Mouse (Mus musculus): ENCODE results near the gene 1700057G04Rik. TPM values are rescaled to one million over a fixed set of nuclear protein-coding genes. Genes with fewer than 3 reads are reported as not detected.
A peak's percentile ranks its signal among the peaks of the same experiment; 100 is the strongest.

Gene 1700057G04Rik
- polyA plus RNA-seq (2015; fragmentation: Nextera tagmentation; extraction: Ambion mirVana) = not detected in 2 replicates

DNA sequence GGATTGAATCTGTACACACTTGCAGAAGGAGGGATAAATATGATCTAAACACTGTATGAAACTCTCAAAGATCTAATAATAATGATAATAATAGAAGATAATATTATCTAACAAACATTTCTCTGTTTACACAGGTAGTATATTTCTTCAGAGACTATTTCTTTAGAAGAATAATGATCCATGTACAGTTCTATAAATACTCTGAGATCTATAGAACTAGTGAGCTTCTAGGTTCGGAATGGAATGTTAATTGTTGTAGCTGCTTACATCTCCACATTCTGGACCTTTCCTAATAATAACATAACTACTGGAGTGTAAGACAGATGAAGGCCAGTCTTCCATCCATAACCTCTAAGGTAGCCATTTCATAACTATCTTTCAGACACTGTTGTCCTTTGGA lies at the start of gene 1700057G04Rik:
1700057G04Rik (plus strand) TSS at position 301 of the 400 bp plus-strand sequence.
- no peak for ATAC-seq (ENCODE audit: insufficient read depth, low FRiP score)
- H3K9ac ChIP-seq (ENCODE audit: low read length) = no peak within 1 kb of the TSS
- H3K27ac ChIP-seq (ENCODE audit: low read length) = no peak within 1 kb of the TSS
- no peak within 1 kb of the TSS for H3K4me3 ChIP-seq (replicated peaks; ENCODE audit: low read length)
- no peaks in the 10 kb centered on the region for H3K4me1 ChIP-seq (ENCODE audit: control insufficient read depth, insufficient read depth, low read length)
- 71% methylated on average over 1 of the region's 1 CpGs for WGBS
- no peaks in the 10 kb centered on the region for H3K27me3 ChIP-seq (ENCODE audit: control insufficient read depth, insufficient read depth, low read length)
- H3K4me2 ChIP-seq (ENCODE audit: low read depth, low read length) = no peak within 1 kb of the TSS
- no peaks in the 10 kb centered on the region for H3K9me3 ChIP-seq (replicated peaks; ENCODE audit: control insufficient read depth, low read length)
- H3K36me3 ChIP-seq (ENCODE audit: control insufficient read depth, insufficient read depth, low read length) = no peaks in the 10 kb centered on the region

DNA sequence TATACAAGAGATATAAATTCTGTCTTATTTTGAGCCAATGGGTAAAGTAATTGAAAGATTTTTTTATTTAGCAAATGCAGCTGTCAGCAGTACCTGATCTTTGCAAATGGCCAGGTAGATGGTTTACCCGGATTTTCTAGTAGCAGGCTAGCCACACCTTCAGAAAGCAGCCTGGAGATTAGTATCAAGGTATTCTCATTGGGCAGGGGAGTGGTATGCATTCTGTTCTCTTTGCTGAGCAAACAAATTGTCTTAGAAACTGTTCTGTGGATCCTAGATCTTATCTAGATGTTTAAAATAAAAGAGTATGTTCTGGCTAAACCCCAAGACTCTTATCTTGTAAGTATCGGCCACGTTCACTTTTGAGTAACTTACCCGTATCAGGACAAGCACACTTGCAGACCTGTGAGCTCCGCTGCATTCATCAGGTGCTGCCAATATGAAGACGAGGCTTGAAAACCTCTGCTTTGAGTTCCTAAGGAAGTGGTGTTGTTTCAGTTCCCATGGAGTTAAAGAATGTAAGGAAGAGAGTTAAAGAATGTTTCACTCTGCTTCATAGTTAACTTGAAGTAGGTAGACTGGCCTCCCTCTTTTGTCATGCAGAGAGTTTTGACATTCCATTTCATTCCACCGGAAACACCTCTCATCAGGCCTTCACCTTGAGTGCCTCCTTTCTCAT lies 48.6 kb upstream of the 1700057G04Rik start:
- Histone ChIP-seq H3K4me1 (ENCODE audit: control insufficient read depth, insufficient read depth, low read length) (no peaks in the 10 kb centered on the region), H3K9ac (ENCODE audit: low read length) (no peak overlapping the region), H3K36me3 (ENCODE audit: control insufficient read depth, insufficient read depth, low read length) (no peaks in the 10 kb centered on the region), H3K9me3 (replicated peaks; ENCODE audit: control insufficient read depth, low read length) (no peaks in the 10 kb centered on the region), H3K27me3 (ENCODE audit: control insufficient read depth, insufficient read depth, low read length) (no peaks in the 10 kb centered on the region), H3K27ac (ENCODE audit: low read length) (peak overlapping the region; percentile 50), H3K4me3 (replicated peaks; ENCODE audit: low read length) (no peak overlapping the region), H3K4me2 (ENCODE audit: low read depth, low read length) (no peak overlapping the region)
- ATAC-seq (ENCODE audit: insufficient read depth, low FRiP score) = peak; percentile 66; the same call in 1 of the 2 replicates
- 56% methylated on average over 7 of the region's 7 CpGs for WGBS

DNA sequence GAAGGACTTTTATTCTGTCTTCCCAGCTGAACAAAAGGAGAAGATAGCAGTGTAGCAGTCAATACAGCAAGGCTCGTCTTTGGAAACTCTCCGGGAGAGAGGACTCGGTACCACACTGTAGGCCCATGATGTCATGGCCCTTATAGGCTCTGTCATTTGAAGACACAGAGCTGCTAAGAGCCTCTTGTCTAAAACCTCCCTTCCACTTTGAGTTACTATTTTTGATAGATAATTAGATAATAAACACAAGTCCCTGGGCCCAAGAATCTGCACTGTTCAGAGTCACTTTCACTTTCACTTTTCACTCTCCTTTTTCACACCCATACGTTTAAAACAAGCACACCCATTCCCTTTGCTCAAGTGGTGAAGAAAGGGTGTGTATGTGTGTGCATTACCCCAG lies 43.5 kb upstream of the 1700057G04Rik start:
- WGBS = 64% methylated on average over 4 of the region's 4 CpGs
- no peak for ATAC-seq (ENCODE audit: insufficient read depth, low FRiP score)
- H3K4me3 ChIP-seq (replicated peaks; ENCODE audit: low read length) = no peak overlapping the region
- H3K36me3 ChIP-seq (ENCODE audit: control insufficient read depth, insufficient read depth, low read length) = 0 out of 2 replicates have a peak, but pooled peaks cover 7% of the 10 kb centered on the region
- H3K4me1 ChIP-seq (ENCODE audit: control insufficient read depth, insufficient read depth, low read length) = no peaks in the 10 kb centered on the region; the same call in 1 of the 2 replicates
- no peaks in the 10 kb centered on the region for H3K9me3 ChIP-seq (replicated peaks; ENCODE audit: control insufficient read depth, low read length)
- no peak overlapping the region for H3K9ac ChIP-seq (ENCODE audit: low read length)
- no peak overlapping the region for H3K27ac ChIP-seq (ENCODE audit: low read length)
- no peaks in the 10 kb centered on the region for H3K27me3 ChIP-seq (ENCODE audit: control insufficient read depth, insufficient read depth, low read length)
- H3K4me2 ChIP-seq (ENCODE audit: low read depth, low read length) = peak overlapping the region; percentile 8; the same call in 1 of the 2 replicates

DNA sequence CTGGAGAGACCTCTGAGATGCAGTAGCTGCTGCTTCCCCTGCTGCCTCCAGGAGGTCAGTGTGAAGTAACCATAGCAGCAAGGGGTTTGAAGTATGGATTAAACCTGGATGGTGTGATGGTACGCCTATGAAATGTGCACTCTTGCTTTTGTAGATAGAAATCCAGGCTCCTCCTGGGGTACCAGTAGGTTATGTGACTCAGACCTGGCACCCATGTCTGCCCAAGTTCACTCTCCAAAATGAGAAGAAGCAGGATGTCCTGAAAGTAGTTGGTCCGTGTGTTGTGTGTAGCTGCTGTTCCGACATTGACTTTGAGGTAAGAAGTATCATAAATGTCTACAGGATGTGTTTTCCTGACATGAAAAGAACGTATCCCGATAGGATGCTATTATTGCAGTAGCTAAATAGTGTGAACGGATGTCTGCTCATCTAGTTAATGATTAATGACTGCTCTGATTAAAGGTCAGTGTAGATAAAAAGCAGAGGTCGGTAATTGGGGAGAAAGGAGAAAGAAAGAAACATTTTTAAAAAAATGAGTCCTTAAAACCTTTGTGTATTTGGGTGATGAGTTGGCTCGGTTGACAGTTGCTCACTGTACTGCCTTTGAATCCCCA lies 42.5 kb upstream of the 1700057G04Rik start:
- Histone ChIP-seq H3K9me3 (replicated peaks; ENCODE audit: control insufficient read depth, low read length) (no peaks in the 10 kb centered on the region), H3K36me3 (ENCODE audit: control insufficient read depth, insufficient read depth, low read length) (0 out of 2 replicates have a peak, but pooled peaks cover 7% of the 10 kb centered on the region), H3K4me2 (ENCODE audit: low read depth, low read length) (no peak overlapping the region), H3K4me1 (ENCODE audit: control insufficient read depth, insufficient read depth, low read length) (no peaks in the 10 kb centered on the region; the same call in 1 of the 2 replicates), H3K9ac (ENCODE audit: low read length) (no peak overlapping the region), H3K4me3 (replicated peaks; ENCODE audit: low read length) (no peak overlapping the region), H3K27ac (ENCODE audit: low read length) (no peak overlapping the region), H3K27me3 (ENCODE audit: control insufficient read depth, insufficient read depth, low read length) (no peaks in the 10 kb centered on the region)
- no peak for ATAC-seq (ENCODE audit: insufficient read depth, low FRiP score)
- 48% methylated on average over 8 of the region's 8 CpGs for WGBS

DNA sequence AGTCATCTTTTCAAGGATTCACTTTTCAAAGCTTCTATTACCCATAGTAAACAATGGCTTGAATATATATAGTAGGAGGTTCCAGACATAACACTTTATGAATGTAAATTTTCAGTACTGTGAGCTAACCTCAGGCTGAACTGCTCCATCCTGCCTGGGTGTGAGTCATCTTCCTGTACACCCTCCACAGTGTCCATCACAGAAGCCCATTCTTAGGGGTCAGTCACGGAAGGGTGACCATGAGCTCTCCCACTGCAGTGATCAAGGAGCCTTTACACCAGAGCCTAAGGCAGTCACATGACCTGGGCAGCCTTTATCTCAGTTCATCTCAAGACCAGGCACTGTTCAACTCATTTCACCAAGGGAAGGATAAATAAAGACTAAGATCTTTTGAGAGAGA lies 41.4 kb upstream of the 1700057G04Rik start:
- Histone ChIP-seq H3K9ac (ENCODE audit: low read length) (no peak overlapping the region), H3K4me3 (replicated peaks; ENCODE audit: low read length) (no peak overlapping the region), H3K4me2 (ENCODE audit: low read depth, low read length) (no peak overlapping the region), H3K4me1 (ENCODE audit: control insufficient read depth, insufficient read depth, low read length) (no peaks in the 10 kb centered on the region; the same call in 1 of the 2 replicates), H3K9me3 (replicated peaks; ENCODE audit: control insufficient read depth, low read length) (no peaks in the 10 kb centered on the region), H3K36me3 (ENCODE audit: control insufficient read depth, insufficient read depth, low read length) (0 out of 2 replicates have a peak, but pooled peaks cover 7% of the 10 kb centered on the region), H3K27me3 (ENCODE audit: control insufficient read depth, insufficient read depth, low read length) (no peaks in the 10 kb centered on the region), H3K27ac (ENCODE audit: low read length) (no peak overlapping the region)
- WGBS = 77% methylated on average over 1 of the region's 1 CpGs
- peak; percentile 41; the same call in 1 of the 2 replicates for ATAC-seq (ENCODE audit: insufficient read depth, low FRiP score)

DNA sequence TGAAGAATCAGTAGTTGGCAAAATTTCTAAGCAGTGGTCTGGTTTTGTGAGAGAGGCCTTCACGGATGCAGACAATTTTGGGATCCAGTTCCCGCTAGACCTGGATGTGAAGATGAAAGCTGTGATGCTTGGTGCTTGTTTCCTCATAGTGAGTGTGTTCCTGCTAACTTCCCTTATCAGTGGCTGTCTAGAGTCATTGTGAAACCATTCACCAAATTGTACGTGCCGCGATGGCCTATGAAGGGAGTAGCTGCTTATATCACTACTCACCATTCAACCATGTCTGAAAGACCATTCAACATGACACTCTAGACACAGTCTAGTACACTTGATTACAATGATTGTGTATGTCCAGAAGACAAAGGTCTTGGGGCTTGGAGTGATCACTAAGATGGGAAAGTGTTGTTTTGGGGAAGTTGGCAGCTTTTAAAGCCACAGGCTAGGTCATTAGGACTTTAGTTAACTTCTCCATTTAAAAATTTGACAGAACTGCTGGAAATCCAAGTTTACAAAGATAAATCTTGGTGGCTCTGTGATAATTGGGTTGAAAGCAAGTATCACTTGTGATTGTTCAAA lies 39.3 kb upstream of the 1700057G04Rik start:
- Histone ChIP-seq H3K4me2 (ENCODE audit: low read depth, low read length) (no peak overlapping the region), H3K9me3 (replicated peaks; ENCODE audit: control insufficient read depth, low read length) (no peaks in the 10 kb centered on the region), H3K9ac (ENCODE audit: low read length) (no peak overlapping the region), H3K27ac (ENCODE audit: low read length) (no peak overlapping the region), H3K27me3 (ENCODE audit: control insufficient read depth, insufficient read depth, low read length) (no peaks in the 10 kb centered on the region), H3K4me3 (replicated peaks; ENCODE audit: low read length) (no peak overlapping the region), H3K4me1 (ENCODE audit: control insufficient read depth, insufficient read depth, low read length) (peaks cover 5% of the 10 kb centered on the region; the same call in 1 of the 2 replicates), H3K36me3 (ENCODE audit: control insufficient read depth, insufficient read depth, low read length) (0 out of 2 replicates have a peak, but pooled peaks cover 7% of the 10 kb centered on the region)
- 86% methylated on average over 5 of the region's 5 CpGs for WGBS
- ATAC-seq (ENCODE audit: insufficient read depth, low FRiP score) = no peak

DNA sequence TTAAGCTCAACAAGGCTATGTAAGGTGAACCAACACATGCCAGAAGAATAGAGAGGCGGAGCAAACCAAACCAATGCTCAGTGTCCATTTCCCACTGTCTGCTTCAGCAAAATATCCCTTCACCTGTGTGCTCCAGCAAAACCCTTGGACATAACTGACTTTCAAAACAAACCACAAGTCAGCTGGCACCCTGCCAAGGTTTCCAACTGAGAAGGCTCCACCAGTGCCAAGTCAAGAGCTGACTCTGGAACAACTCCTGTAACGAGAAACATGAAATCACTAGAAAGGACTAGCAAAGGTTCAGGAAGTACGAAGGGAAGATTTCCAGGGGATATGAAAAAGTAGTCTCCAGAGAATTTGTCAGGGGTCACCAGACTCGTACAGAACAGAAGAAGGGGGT lies 38.2 kb upstream of the 1700057G04Rik start:
- no peak overlapping the region for H3K9ac ChIP-seq (ENCODE audit: low read length)
- no peak overlapping the region for H3K4me2 ChIP-seq (ENCODE audit: low read depth, low read length)
- 0 out of 2 replicates have a peak, but pooled peaks cover 7% of the 10 kb centered on the region for H3K36me3 ChIP-seq (ENCODE audit: control insufficient read depth, insufficient read depth, low read length)
- H3K4me1 ChIP-seq (ENCODE audit: control insufficient read depth, insufficient read depth, low read length) = peaks cover 5% of the 10 kb centered on the region; the same call in 1 of the 2 replicates
- H3K9me3 ChIP-seq (replicated peaks; ENCODE audit: control insufficient read depth, low read length) = no peaks in the 10 kb centered on the region
- ATAC-seq (ENCODE audit: insufficient read depth, low FRiP score) = no peak
- 50% methylated on average over 4 of the region's 4 CpGs for WGBS
- no peak overlapping the region for H3K27ac ChIP-seq (ENCODE audit: low read length)
- no peak overlapping the region for H3K4me3 ChIP-seq (replicated peaks; ENCODE audit: low read length)
- H3K27me3 ChIP-seq (ENCODE audit: control insufficient read depth, insufficient read depth, low read length) = no peaks in the 10 kb centered on the region

DNA sequence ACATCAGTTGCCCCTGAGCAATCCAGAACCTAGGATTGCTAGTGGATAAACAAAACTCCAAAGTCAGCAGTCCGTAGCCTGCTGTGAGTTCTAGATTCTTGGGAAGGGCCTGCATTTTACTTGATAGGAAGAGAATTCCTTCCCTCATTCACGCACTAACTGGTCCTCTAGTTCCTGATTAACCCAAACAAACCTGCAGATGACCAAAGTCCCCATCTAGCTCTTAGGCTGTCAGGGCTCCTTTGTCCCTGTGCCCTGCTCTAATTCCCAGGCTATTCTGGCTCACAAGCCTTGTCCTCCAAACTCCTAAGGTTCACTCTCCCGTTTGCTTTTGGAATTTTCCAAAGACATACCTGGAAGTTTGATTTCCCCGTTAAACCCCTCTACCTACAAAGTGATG lies 36.5 kb upstream of the 1700057G04Rik start:
- Histone ChIP-seq H3K27me3 (ENCODE audit: control insufficient read depth, insufficient read depth, low read length) (no peaks in the 10 kb centered on the region), H3K9ac (ENCODE audit: low read length) (no peak overlapping the region), H3K4me2 (ENCODE audit: low read depth, low read length) (no peak overlapping the region), H3K4me3 (replicated peaks; ENCODE audit: low read length) (no peak overlapping the region), H3K4me1 (ENCODE audit: control insufficient read depth, insufficient read depth, low read length) (0 out of 2 replicates have a peak, but pooled peaks cover 5% of the 10 kb centered on the region), H3K9me3 (replicated peaks; ENCODE audit: control insufficient read depth, low read length) (no peaks in the 10 kb centered on the region), H3K27ac (ENCODE audit: low read length) (no peak overlapping the region), H3K36me3 (ENCODE audit: control insufficient read depth, insufficient read depth, low read length) (0 out of 2 replicates have a peak, but pooled peaks cover 3% of the 10 kb centered on the region)
- WGBS = 85% methylated on average over 4 of the region's 4 CpGs
- ATAC-seq (ENCODE audit: insufficient read depth, low FRiP score) = no peak

DNA sequence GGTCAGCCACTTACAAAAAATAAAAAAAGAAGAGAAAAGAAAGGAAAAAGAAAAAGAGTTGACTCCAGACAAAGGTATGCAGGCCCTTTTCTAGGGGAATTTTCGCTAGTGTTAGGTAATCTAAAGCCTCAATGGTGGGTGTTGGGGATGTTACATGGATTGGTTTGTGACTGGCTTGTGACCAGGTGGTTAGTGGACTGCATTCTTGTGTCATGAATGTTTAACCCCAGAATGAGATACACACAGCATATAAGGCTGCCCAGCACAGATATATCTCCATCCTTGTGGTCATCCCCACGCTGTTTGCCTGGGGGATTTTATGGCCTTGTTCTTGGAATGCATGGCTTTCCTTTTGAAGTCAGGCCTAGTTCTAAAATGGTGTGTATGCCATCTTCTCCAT lies 35.9 kb upstream of the 1700057G04Rik start:
- no peaks in the 10 kb centered on the region for H3K9me3 ChIP-seq (replicated peaks; ENCODE audit: control insufficient read depth, low read length)
- H3K4me2 ChIP-seq (ENCODE audit: low read depth, low read length) = no peak overlapping the region
- H3K9ac ChIP-seq (ENCODE audit: low read length) = no peak overlapping the region
- 0 out of 2 replicates have a peak, but pooled peaks cover 3% of the 10 kb centered on the region for H3K36me3 ChIP-seq (ENCODE audit: control insufficient read depth, insufficient read depth, low read length)
- no peaks in the 10 kb centered on the region for H3K27me3 ChIP-seq (ENCODE audit: control insufficient read depth, insufficient read depth, low read length)
- ATAC-seq (ENCODE audit: insufficient read depth, low FRiP score) = no peak
- no peak overlapping the region for H3K27ac ChIP-seq (ENCODE audit: low read length)
- H3K4me1 ChIP-seq (ENCODE audit: control insufficient read depth, insufficient read depth, low read length) = 0 out of 2 replicates have a peak, but pooled peaks cover 5% of the 10 kb centered on the region
- WGBS = 92% methylated on average over 2 of the region's 2 CpGs
- H3K4me3 ChIP-seq (replicated peaks; ENCODE audit: low read length) = no peak overlapping the region
